Mouse (Mus musculus): Measurements from ENCODE around the gene Nmrk2.

Gene Nmrk2

GRCm38 (mm10) chr10:81196470-81197065 is 5.3 kb downstream of the Nmrk2 start:
- TF ChIP-seq GATA4 (IDR thresholded peaks at IDR 0.05; ENCODE audit: insufficient replicate concordance, low read length), result no peak

- no peak for TF ChIP-seq GATA4 (IDR thresholded peaks at IDR 0.05; ENCODE audit: insufficient replicate concordance, low read length)
These were observed 6.6 kb downstream of the Nmrk2 start for GRCm38 (mm10) chr10:81195300-81195699.

GRCm38 (mm10) chr10:81193991-81194774 is 7.7 kb downstream of the Nmrk2 start:
- TF ChIP-seq GATA4 (IDR thresholded peaks at IDR 0.05; ENCODE audit: insufficient replicate concordance, low read length), result no peak

- TF ChIP-seq GATA4 (IDR thresholded peaks at IDR 0.05; ENCODE audit: insufficient replicate concordance, low read length), result no peak
These were observed 8.8 kb downstream of the Nmrk2 start for GRCm38 (mm10) chr10:81192968-81193501.

- TF ChIP-seq GATA4 (IDR thresholded peaks at IDR 0.05; ENCODE audit: insufficient replicate concordance, low read length), result no peak
These were observed 9.4 kb downstream of the Nmrk2 start for GRCm38 (mm10) chr10:81192270-81192967.

GRCm38 (mm10) chr10:81191342-81191982 is 10.4 kb downstream of the Nmrk2 start:
- no peak for TF ChIP-seq GATA4 (IDR thresholded peaks at IDR 0.05; ENCODE audit: insufficient replicate concordance, low read length)

GRCm38 (mm10) chr10:81190912-81191321 is 10.9 kb downstream of the Nmrk2 start:
- no peak for TF ChIP-seq GATA4 (IDR thresholded peaks at IDR 0.05; ENCODE audit: insufficient replicate concordance, low read length)

- TF ChIP-seq GATA4 (IDR thresholded peaks at IDR 0.05; ENCODE audit: insufficient replicate concordance, low read length), result no peak
These were observed 11.5 kb downstream of the Nmrk2 start for GRCm38 (mm10) chr10:81190236-81190911.

GRCm38 (mm10) chr10:81189821-81190220 is 12.0 kb downstream of the Nmrk2 start:
- TF ChIP-seq GATA4 (IDR thresholded peaks at IDR 0.05; ENCODE audit: insufficient replicate concordance, low read length), result no peak

- no peak for TF ChIP-seq GATA4 (IDR thresholded peaks at IDR 0.05; ENCODE audit: insufficient replicate concordance, low read length)
These were observed 14.7 kb downstream of the Nmrk2 start for GRCm38 (mm10) chr10:81187161-81187560.

- TF ChIP-seq GATA4 (IDR thresholded peaks at IDR 0.05; ENCODE audit: insufficient replicate concordance, low read length), result no peak
These were observed 17.1 kb downstream of the Nmrk2 start for GRCm38 (mm10) chr10:81184765-81185164.

GRCm38 (mm10) chr10:81183805-81184204 is 18.0 kb downstream of the Nmrk2 start, which contains the start of gene 4930442H23Rik:
Gene 4930442H23Rik, minus strand, starts transcription at chr10:81183849.
- no peak for TF ChIP-seq GATA4 (IDR thresholded peaks at IDR 0.05; ENCODE audit: insufficient replicate concordance, low read length)

GRCm38 (mm10) chr10:81182336-81183333 is 19.2 kb downstream of the Nmrk2 start, which contains the start of gene Dapk3:
Gene Dapk3, plus strand, starts transcription at chr10:81183005.
- TF ChIP-seq GATA4 (IDR thresholded peaks at IDR 0.05; ENCODE audit: insufficient replicate concordance, low read length), result no peak; the same call in 1 of the 2 replicates
